ENCODE assay signal across 25 mouse cellular contexts in genomic region chr5:120599625-120600024, GRCm38 (mm10). TPM values are rescaled to one million over a fixed set of nuclear protein-coding genes. Genes with fewer than 3 reads are reported as not detected.
A peak's percentile ranks its signal among the peaks of the same experiment; 100 is the strongest.
DNase-seq lines count a peak whose midpoint lies in the region; ATAC-seq and TF ChIP-seq lines count a peak whose summit lies in the region.
"Had no signal": no experiment of that assay in that cellular context is flagged by ENCODE, and none has a peak within 500 bp of the region (broad histone marks: within the 10 kb centered on the region; RNA-seq: fewer than 3 reads in every experiment).

No protein-coding gene starts in this region.

- no peak overlapping the region for H3K4me3 ChIP-seq in stomach, embryonic 15.5 days (replicated peaks)
- no peak overlapping the region for H3K4me3 ChIP-seq in stomach, postnatal 0 days (ENCODE audit: low read depth, low read length)
- H3K4me3 ChIP-seq in liver, embryonic 16.5 days (ENCODE audit: low read depth, low read length) = no peak overlapping the region
- H3K4me3 ChIP-seq in midbrain, embryonic 14.5 days (replicated peaks; ENCODE audit: low read depth, low read length) = no peak overlapping the region
- H3K4me3 ChIP-seq in forebrain, embryonic 15.5 days = no peak overlapping the region
- H3K4me3 ChIP-seq: embryonic facial prominence, embryonic 12.5 days; intestine, embryonic 15.5 days; kidney, embryonic 15.5 days had no signal

- WGBS in stomach, embryonic 15.5 days = 82% methylated on average over 6 of the region's 6 CpGs
- 81% methylated on average over 6 of the region's 6 CpGs for WGBS in stomach, postnatal 0 days
- 26% methylated on average over 6 of the region's 6 CpGs for WGBS in liver, embryonic 16.5 days (ENCODE audit: insufficient replicate concordance)
- WGBS in midbrain, embryonic 14.5 days = 91% methylated on average over 6 of the region's 6 CpGs
- WGBS in forebrain, embryonic 15.5 days = 96% methylated on average over 6 of the region's 6 CpGs

- no peaks in the 10 kb centered on the region for H3K36me3 ChIP-seq in stomach, embryonic 15.5 days
- no peaks in the 10 kb centered on the region for H3K36me3 ChIP-seq in stomach, postnatal 0 days (ENCODE audit: control insufficient read depth, insufficient read depth, low read length)
- H3K36me3 ChIP-seq in liver, embryonic 16.5 days (ENCODE audit: control insufficient read depth, insufficient read depth) = no peaks in the 10 kb centered on the region
- H3K36me3 ChIP-seq in midbrain, embryonic 14.5 days (ENCODE audit: control insufficient read depth, insufficient read depth, low read length) = no peaks in the 10 kb centered on the region
- no peaks in the 10 kb centered on the region for H3K36me3 ChIP-seq in forebrain, embryonic 15.5 days
- H3K36me3 ChIP-seq: embryonic facial prominence, embryonic 12.5 days; intestine, embryonic 15.5 days; kidney, embryonic 15.5 days had no signal

- no peak for DNase-seq in stomach, postnatal 0 days (ENCODE audit: low spot score)
- DNase-seq in layer of hippocampus, adult 18-20 months (ENCODE audit: low spot score in 2 of 2) = no peak
- no peak for DNase-seq in midbrain, embryonic 14.5 days
- DNase-seq: adrenal gland, adult 2 months; cerebellum, adult 9-11 months; forebrain, postnatal 0 days; heart, postnatal 14 days; lung, postnatal 10 days; right cerebral cortex, adult 18-20 months had no signal

- H3K4me1 ChIP-seq in stomach, embryonic 15.5 days = no peaks in the 10 kb centered on the region
- H3K4me1 ChIP-seq in stomach, postnatal 0 days (replicated peaks; ENCODE audit: control insufficient read depth, insufficient read depth) = no peaks in the 10 kb centered on the region
- H3K4me1 ChIP-seq in liver, embryonic 16.5 days (ENCODE audit: control insufficient read depth, low read depth, low read length) = peaks cover 28% of the 10 kb centered on the region
- H3K4me1 ChIP-seq in midbrain, embryonic 14.5 days (ENCODE audit: control insufficient read depth, insufficient read depth, low read length) = no peaks in the 10 kb centered on the region
- no peaks in the 10 kb centered on the region for H3K4me1 ChIP-seq in forebrain, embryonic 15.5 days
- H3K4me1 ChIP-seq: embryonic facial prominence, embryonic 12.5 days had no signal

- H3K9ac ChIP-seq in stomach, embryonic 15.5 days = no peak overlapping the region
- H3K9ac ChIP-seq in stomach, postnatal 0 days (ENCODE audit: low read length) = no peak overlapping the region
- no peak overlapping the region for H3K9ac ChIP-seq in liver, embryonic 16.5 days (ENCODE audit: low read depth, low read length)
- H3K9ac ChIP-seq in midbrain, embryonic 14.5 days (replicated peaks; ENCODE audit: low read length) = no peak overlapping the region
- no peak overlapping the region for H3K9ac ChIP-seq in forebrain, embryonic 15.5 days (replicated peaks)
- H3K9ac ChIP-seq: embryonic facial prominence, embryonic 12.5 days; forebrain, postnatal 0 days; hindbrain, embryonic 14.5 days; intestine, embryonic 15.5 days; kidney, embryonic 15.5 days had no signal

- no peak for TF ChIP-seq CTCF in stomach, postnatal 0 days (IDR thresholded peaks at IDR 0.05; ENCODE audit: low read depth)

- TF ChIP-seq EP300 in stomach, postnatal 0 days (optimal IDR thresholded peaks at IDR 0.05) = no peak

- H3K9me3 ChIP-seq in stomach, embryonic 15.5 days = no peaks in the 10 kb centered on the region
- no peaks in the 10 kb centered on the region for H3K9me3 ChIP-seq in stomach, postnatal 0 days (ENCODE audit: control insufficient read depth, low read length)
- no peaks in the 10 kb centered on the region for H3K9me3 ChIP-seq in liver, embryonic 16.5 days (replicated peaks; ENCODE audit: control insufficient read depth, low read length)
- H3K9me3 ChIP-seq in midbrain, embryonic 14.5 days (ENCODE audit: control insufficient read depth, low read length) = no peaks in the 10 kb centered on the region
- H3K9me3 ChIP-seq in forebrain, embryonic 15.5 days = no peaks in the 10 kb centered on the region
- H3K9me3 ChIP-seq: embryonic facial prominence, embryonic 12.5 days; intestine, embryonic 15.5 days; kidney, embryonic 15.5 days; megakaryocyte, embryonic 14.5 days had no signal

- no peaks in the 10 kb centered on the region for H3K27me3 ChIP-seq in stomach, embryonic 15.5 days (replicated peaks)
- no peaks in the 10 kb centered on the region for H3K27me3 ChIP-seq in stomach, postnatal 0 days (ENCODE audit: control insufficient read depth, insufficient read depth, low read length)
- no peaks in the 10 kb centered on the region for H3K27me3 ChIP-seq in liver, embryonic 16.5 days (ENCODE audit: control insufficient read depth, insufficient read depth, low read depth, low read length)
- no peaks in the 10 kb centered on the region for H3K27me3 ChIP-seq in midbrain, embryonic 14.5 days (ENCODE audit: control insufficient read depth, insufficient read depth, low read length)
- no peaks in the 10 kb centered on the region for H3K27me3 ChIP-seq in forebrain, embryonic 15.5 days
- H3K27me3 ChIP-seq: embryonic facial prominence, embryonic 12.5 days; intestine, embryonic 15.5 days; kidney, embryonic 15.5 days had no signal

- H3K4me2 ChIP-seq in stomach, embryonic 15.5 days = no peak overlapping the region
- H3K4me2 ChIP-seq in stomach, postnatal 0 days (replicated peaks; ENCODE audit: low read depth) = no peak overlapping the region
- peak overlapping the region; percentile 43 for H3K4me2 ChIP-seq in liver, embryonic 16.5 days (ENCODE audit: low read depth, low read length)
- no peak overlapping the region for H3K4me2 ChIP-seq in midbrain, embryonic 14.5 days (ENCODE audit: low read length)
- no peak overlapping the region for H3K4me2 ChIP-seq in forebrain, embryonic 15.5 days (replicated peaks)
- H3K4me2 ChIP-seq: embryonic facial prominence, embryonic 12.5 days; heart, embryonic 11.5 days; hindbrain, embryonic 14.5 days; intestine, embryonic 15.5 days; kidney, embryonic 15.5 days had no signal

- no peak overlapping the region for H3K27ac ChIP-seq in stomach, embryonic 15.5 days
- no peak overlapping the region for H3K27ac ChIP-seq in stomach, postnatal 0 days (replicated peaks)
- peak overlapping the region; percentile 64 for H3K27ac ChIP-seq in liver, embryonic 16.5 days (ENCODE audit: low read length)
- no peak overlapping the region for H3K27ac ChIP-seq in midbrain, embryonic 14.5 days (replicated peaks; ENCODE audit: low read depth, low read length)
- no peak overlapping the region for H3K27ac ChIP-seq in forebrain, embryonic 15.5 days (replicated peaks)
- H3K27ac ChIP-seq: embryonic facial prominence, embryonic 12.5 days; hindbrain, embryonic 14.5 days; intestine, embryonic 15.5 days; kidney, embryonic 15.5 days had no signal

- peak; percentile 69; the same call in 1 of the 2 replicates for ATAC-seq in stomach, embryonic 15.5 days (ENCODE audit: insufficient read depth, low FRiP score, low read depth)
- no peak for ATAC-seq in stomach, postnatal 0 days (ENCODE audit: low FRiP score, low TSS enrichment)
- ATAC-seq in hematopoietic stem cell, adult 5-6 weeks (replicated peaks in 1 of 2; ENCODE audit: insufficient read depth in 1 of 2, low FRiP score in 2 of 2, low TSS enrichment in 1 of 2, low read depth in 1 of 2, poor library complexity in 2 of 2, severe bottlenecking in 2 of 2) = 0 out of 4 replicates have a peak, but pooled peaks have one; percentile 16 to 32
- peak; percentile 96 for ATAC-seq in liver, embryonic 16.5 days (ENCODE audit: low read depth)
- no peak for ATAC-seq in midbrain, embryonic 14.5 days (ENCODE audit: low FRiP score, low TSS enrichment)
- ATAC-seq in forebrain, embryonic 15.5 days (replicated peaks) = no peak
- ATAC-seq: forebrain, postnatal 0 days; intestine, embryonic 15.5 days had no signal

RNA-seq across cellular contexts. Expression of gene Iqcd, which starts 10.8 kb away (rescaled TPM):
- 0.40 and 0.69 TPM in 2 replicates for polyA plus RNA-seq in stomach, embryonic 15.5 days (2015; fragmentation: Nextera tagmentation; extraction: Ambion mirVana)
- polyA plus RNA-seq in stomach, postnatal 0 days (2015; fragmentation: Nextera tagmentation; extraction: Ambion mirVana) = 0.25 and 0.36 TPM in 2 replicates
- not detected in 2 replicates for total RNA-seq in hematopoietic stem cell, adult 5-6 weeks (2017)
- polyA plus RNA-seq in liver, embryonic 16.5 days (2015; fragmentation: Nextera tagmentation; extraction: Ambion mirVana) = 1.2 TPM in 2 replicates
- total RNA-seq in layer of hippocampus, adult 18-20 months (2021) = 1 to 10 TPM in 1 of 2 experiments, under 1 TPM in 1; 0.99 to 1.0 TPM
- 1.4 and 1.7 TPM in 2 replicates for polyA plus RNA-seq in midbrain, embryonic 14.5 days (2014; fragmentation: Nextera tagmentation; extraction: Ambion mirVana)
- 1.5 and 2.1 TPM in 2 replicates for polyA plus RNA-seq in forebrain, embryonic 15.5 days (2015; fragmentation: Nextera tagmentation; extraction: Ambion mirVana)
- total RNA-seq: gastrocnemius, adult 18-20 months had no signal

RNA-seq across cellular contexts. Expression of gene Tpcn1, which starts 11.2 kb away (rescaled TPM):
- 25.5 and 25.7 TPM in 2 replicates for polyA plus RNA-seq in stomach, embryonic 15.5 days (2015; fragmentation: Nextera tagmentation; extraction: Ambion mirVana)
- 12.7 and 13.9 TPM in 2 replicates for polyA plus RNA-seq in stomach, postnatal 0 days (2015; fragmentation: Nextera tagmentation; extraction: Ambion mirVana)
- 7.3 and 9.8 TPM in 2 replicates for total RNA-seq in hematopoietic stem cell, adult 5-6 weeks (2017)
- 21.5 and 24.2 TPM in 2 replicates for polyA plus RNA-seq in liver, embryonic 16.5 days (2015; fragmentation: Nextera tagmentation; extraction: Ambion mirVana)
- 10 to 100 TPM; 33.9 to 37.0 TPM for total RNA-seq in layer of hippocampus, adult 18-20 months (2021)
- polyA plus RNA-seq in midbrain, embryonic 14.5 days (2014; fragmentation: Nextera tagmentation; extraction: Ambion mirVana) = 10.4 and 12.2 TPM in 2 replicates
- 17.4 and 19.9 TPM in 2 replicates for polyA plus RNA-seq in forebrain, embryonic 15.5 days (2015; fragmentation: Nextera tagmentation; extraction: Ambion mirVana)

RNA-seq across cellular contexts. Expression of gene Rita1, which starts 12.8 kb away (rescaled TPM):
- 10.4 and 11.4 TPM in 2 replicates for polyA plus RNA-seq in stomach, embryonic 15.5 days (2015; fragmentation: Nextera tagmentation; extraction: Ambion mirVana)
- polyA plus RNA-seq in stomach, postnatal 0 days (2015; fragmentation: Nextera tagmentation; extraction: Ambion mirVana) = 12.1 TPM in 2 replicates
- total RNA-seq in hematopoietic stem cell, adult 5-6 weeks (2017) = 1.8 TPM in 2 replicates
- 3.6 and 3.7 TPM in 2 replicates for polyA plus RNA-seq in liver, embryonic 16.5 days (2015; fragmentation: Nextera tagmentation; extraction: Ambion mirVana)
- 10 to 100 TPM; 27.5 to 29.5 TPM for total RNA-seq in layer of hippocampus, adult 18-20 months (2021)
- 20.6 and 25.5 TPM in 2 replicates for polyA plus RNA-seq in midbrain, embryonic 14.5 days (2014; fragmentation: Nextera tagmentation; extraction: Ambion mirVana)
- 22.4 and 23.0 TPM in 2 replicates for polyA plus RNA-seq in forebrain, embryonic 15.5 days (2015; fragmentation: Nextera tagmentation; extraction: Ambion mirVana)

RNA-seq across cellular contexts. Expression of gene Ddx54, which starts 12.9 kb away (rescaled TPM):
- 41.8 and 44.9 TPM in 2 replicates for polyA plus RNA-seq in stomach, embryonic 15.5 days (2015; fragmentation: Nextera tagmentation; extraction: Ambion mirVana)
- 22.5 and 23.0 TPM in 2 replicates for polyA plus RNA-seq in stomach, postnatal 0 days (2015; fragmentation: Nextera tagmentation; extraction: Ambion mirVana)
- 46.9 and 52.5 TPM in 2 replicates for total RNA-seq in hematopoietic stem cell, adult 5-6 weeks (2017)
- 14.7 and 16.1 TPM in 2 replicates for polyA plus RNA-seq in liver, embryonic 16.5 days (2015; fragmentation: Nextera tagmentation; extraction: Ambion mirVana)
- 10 to 100 TPM; 39.3 to 40.5 TPM for total RNA-seq in layer of hippocampus, adult 18-20 months (2021)
- polyA plus RNA-seq in midbrain, embryonic 14.5 days (2014; fragmentation: Nextera tagmentation; extraction: Ambion mirVana) = 29.4 and 31.9 TPM in 2 replicates
- polyA plus RNA-seq in forebrain, embryonic 15.5 days (2015; fragmentation: Nextera tagmentation; extraction: Ambion mirVana) = 46.9 and 49.0 TPM in 2 replicates

RNA-seq across cellular contexts. Expression of gene Cfap73, which starts 34.4 kb away (rescaled TPM):
- not detected in 2 replicates for polyA plus RNA-seq in stomach, embryonic 15.5 days (2015; fragmentation: Nextera tagmentation; extraction: Ambion mirVana)
- 0.10 TPM in 1 of 2 replicates, not detected in the other for polyA plus RNA-seq in stomach, postnatal 0 days (2015; fragmentation: Nextera tagmentation; extraction: Ambion mirVana)
- total RNA-seq in hematopoietic stem cell, adult 5-6 weeks (2017) = not detected in 2 replicates
- polyA plus RNA-seq in liver, embryonic 16.5 days (2015; fragmentation: Nextera tagmentation; extraction: Ambion mirVana) = not detected in 2 replicates
- under 1 TPM; 0.61 to 0.82 TPM for total RNA-seq in layer of hippocampus, adult 18-20 months (2021)
- polyA plus RNA-seq in midbrain, embryonic 14.5 days (2014; fragmentation: Nextera tagmentation; extraction: Ambion mirVana) = 0.32 TPM in 1 of 2 replicates, not detected in the other
- polyA plus RNA-seq in forebrain, embryonic 15.5 days (2015; fragmentation: Nextera tagmentation; extraction: Ambion mirVana) = 0.47 and 1.2 TPM in 2 replicates
- total RNA-seq: gastrocnemius, adult 18-20 months; heart, postnatal 14 days; left cerebral cortex, postnatal 25 days had no signal
- polyA plus RNA-seq: adrenal gland, adult 2 months; C2C12; embryonic facial prominence, embryonic 12.5 days; heart, embryonic 11.5 days; intestine, embryonic 15.5 days; kidney, embryonic 15.5 days; large intestine, adult 2 months; limb, embryonic 14.5 days; stomach, embryonic 14.5 days had no signal

Comparison
In these comparisons a context has a peak if more than half of its experiments do, and no peak if none do; other contexts are left out.
1. ATAC-seq: peak in stomach, embryonic 15.5 days (single experiment), hematopoietic stem cell, adult 5-6 weeks (2 of 2) and liver, embryonic 16.5 days (single experiment); none in stomach, postnatal 0 days (single experiment), midbrain, embryonic 14.5 days (single experiment) and forebrain, embryonic 15.5 days (single experiment).